Mouse (Mus musculus) ES-Bruce4 (cell line): ENCODE data around the gene Sec22a. TPM values are rescaled to one million over a fixed set of nuclear protein-coding genes. Genes with fewer than 3 reads are reported as not detected.

Source experiments
- H3K27ac ChIP-seq: 2 replicates; pipeline ENCODE4 v1.5.1; 2012; ENCODE audit warnings: low read length, inconsistent platforms; ENCODE audit not compliant: insufficient read depth
- H3K27me3 ChIP-seq: 2 replicates; pipeline ENCODE4 v1.6.1; 2012; ENCODE audit warnings: mild to moderate bottlenecking, low read length, inconsistent platforms; ENCODE audit not compliant: control insufficient read depth, poor library complexity, insufficient read depth, severe bottlenecking
- H3K36me3 ChIP-seq: 2 replicates; pipeline ENCODE4 v1.6.1; 2012; ENCODE audit warnings: inconsistent platforms, mild to moderate bottlenecking, low read length, moderate library complexity; ENCODE audit not compliant: control insufficient read depth, poor library complexity, insufficient read depth, severe bottlenecking
- H3K4me1 ChIP-seq: one replicate; pipeline ENCODE4 v1.8.1; 2011; ENCODE audit warnings: low read length; ENCODE audit not compliant: control insufficient read depth, insufficient read depth
- H3K4me3 ChIP-seq: 2 replicates; pipeline ENCODE4 v1.5.1; 2011; ENCODE audit warnings: low read depth, mild to moderate bottlenecking, low read length
- H3K9ac ChIP-seq: 2 replicates; pipeline ENCODE4 v1.6.1; 2012; ENCODE audit warnings: low read depth, mild to moderate bottlenecking, inconsistent platforms; ENCODE audit not compliant: poor library complexity, severe bottlenecking
- H3K9me3 ChIP-seq: replicated peaks from 2 replicates; pipeline ENCODE4 v1.6.1; 2012; ENCODE audit warnings: mild to moderate bottlenecking, low read length, inconsistent platforms; ENCODE audit not compliant: control insufficient read depth, poor library complexity, insufficient read depth, severe bottlenecking
- CTCF ChIP-seq: IDR thresholded peaks from one replicate; pipeline ENCODE4 v1.8.1; 2011; ENCODE audit warnings: low read depth, low read length
- EP300 ChIP-seq: IDR thresholded peaks from 2 replicates; pipeline ENCODE4 v1.6.1; 2011; ENCODE audit warnings: low read depth, low read length; ENCODE audit not compliant: insufficient read depth
- POLR2A ChIP-seq: IDR thresholded peaks from one replicate; pipeline ENCODE4 v1.8.1; 2011; ENCODE audit warnings: low read length; ENCODE audit not compliant: insufficient read depth
- polyA plus RNA-seq: library from polyadenylated mRNA; stranded (reverse); fragments of >200 nt; gene quantifications from 2 replicates; pipeline ENCODE4 v1.2.4, GENCODE M21; 2011; ENCODE audit warnings: low read depth; ENCODE audit not compliant: missing spikeins, insufficient read depth, insufficient read length

Gene Sec22a
- polyA plus RNA-seq, 1 experiment = 32.8 TPM

DNA sequence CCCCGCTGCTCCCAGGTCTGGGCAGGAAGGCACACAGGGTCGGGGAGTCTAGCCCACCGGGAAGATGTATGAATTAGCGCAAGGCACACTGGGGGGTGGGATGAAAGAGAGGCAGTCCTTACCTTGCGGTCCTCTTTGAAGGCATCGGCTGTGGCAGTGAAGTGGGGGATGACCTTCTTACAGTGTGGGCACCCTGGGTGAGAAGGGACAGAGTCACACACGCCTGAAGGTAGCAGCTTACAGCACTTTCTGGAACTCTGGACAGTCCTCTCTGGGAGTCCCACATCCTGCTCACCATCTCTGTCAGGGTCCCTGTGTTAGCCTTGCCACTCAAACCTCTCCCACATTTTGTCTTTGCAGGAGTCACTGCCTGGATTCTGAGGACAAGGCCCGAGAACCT is 40.2 kb upstream of the Sec22a start:
- no peak overlapping the region for H3K4me3 ChIP-seq
- H3K27ac ChIP-seq = no peak overlapping the region
- TF ChIP-seq EP300 (no peak), CTCF (no peak), POLR2A (no peak)
- no peaks in the 10 kb centered on the region for H3K27me3 ChIP-seq
- no peaks in the 10 kb centered on the region for H3K9me3 ChIP-seq
- no peak overlapping the region for H3K9ac ChIP-seq
- no peaks in the 10 kb centered on the region for H3K36me3 ChIP-seq
- no peaks in the 10 kb centered on the region for H3K4me1 ChIP-seq

DNA sequence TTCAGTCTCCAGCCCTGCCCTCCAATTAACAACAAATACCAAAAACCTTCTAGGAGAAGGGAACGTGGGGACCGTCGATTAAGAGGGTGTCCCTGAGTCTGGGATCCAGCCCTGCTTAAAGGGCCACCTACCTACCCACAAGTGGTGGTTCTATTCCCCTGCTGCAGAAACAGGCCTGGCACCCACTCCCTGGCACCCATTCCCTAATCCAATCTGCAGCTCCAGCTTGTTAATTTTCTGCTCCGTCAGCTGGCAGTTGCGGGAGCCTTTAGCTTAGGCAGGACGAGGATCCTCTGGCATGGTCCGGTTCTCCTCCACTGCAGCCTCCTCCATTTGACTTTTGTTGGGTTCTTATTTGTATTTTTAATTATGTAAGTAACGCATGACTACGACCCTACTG is 39.6 kb upstream of the Sec22a start:
- Histone ChIP-seq H3K27me3 (no peaks in the 10 kb centered on the region), H3K4me1 (no peaks in the 10 kb centered on the region), H3K36me3 (no peaks in the 10 kb centered on the region), H3K4me3 (no peak overlapping the region), H3K27ac (no peak overlapping the region), H3K9ac (no peak overlapping the region), H3K9me3 (no peaks in the 10 kb centered on the region)
- TF ChIP-seq EP300 (no peak), CTCF (no peak), POLR2A (no peak)

DNA sequence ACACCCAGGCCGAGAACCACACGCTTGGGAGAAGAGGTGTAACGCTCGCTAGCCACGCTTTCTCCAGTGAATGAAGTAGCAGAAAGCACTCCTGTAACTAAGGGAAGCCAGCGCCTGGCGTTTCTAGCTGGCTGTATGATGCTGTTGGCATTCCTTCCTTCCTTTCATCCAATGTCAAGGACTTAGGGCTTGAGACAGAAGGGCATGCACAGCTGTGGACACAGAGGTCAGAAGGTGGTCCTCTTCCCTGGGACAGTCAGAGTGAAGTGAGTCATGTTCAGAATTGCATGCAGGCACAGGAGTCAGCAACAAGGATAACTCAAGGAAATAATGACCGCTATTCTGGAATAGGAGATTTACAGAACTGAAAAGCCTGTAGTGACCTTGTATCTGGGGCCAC is 29.1 kb upstream of the Sec22a start:
- no peak overlapping the region for H3K27ac ChIP-seq
- no peak overlapping the region for H3K4me3 ChIP-seq
- H3K27me3 ChIP-seq = no peaks in the 10 kb centered on the region
- TF ChIP-seq POLR2A = no peak
- no peak for TF ChIP-seq EP300
- TF ChIP-seq CTCF = no peak
- H3K9me3 ChIP-seq = no peaks in the 10 kb centered on the region
- no peaks in the 10 kb centered on the region for H3K4me1 ChIP-seq
- H3K36me3 ChIP-seq = no peaks in the 10 kb centered on the region
- no peak overlapping the region for H3K9ac ChIP-seq

DNA sequence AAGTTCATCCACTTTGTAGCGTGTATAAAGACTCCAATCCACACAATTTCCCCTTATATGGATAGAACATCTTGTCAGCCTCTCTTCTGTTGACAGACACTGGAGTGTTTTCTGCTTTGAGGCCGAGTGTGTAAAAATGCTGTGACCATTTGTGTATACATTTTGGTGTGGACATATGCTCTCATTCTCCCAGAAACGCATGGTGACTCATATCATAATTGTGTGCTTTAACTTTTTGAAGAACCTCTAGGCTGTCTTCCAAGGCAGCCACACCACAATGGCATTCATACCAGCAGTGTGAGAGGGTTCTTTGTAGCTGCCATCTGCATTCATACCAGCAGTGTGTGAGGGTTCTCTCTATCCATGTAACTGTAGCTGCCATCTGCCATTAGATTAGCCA is 21.9 kb upstream of the Sec22a start:
- Histone ChIP-seq H3K9me3 (0 out of 2 replicates have a peak, but pooled peaks cover 5% of the 10 kb centered on the region), H3K27ac (no peak overlapping the region), H3K4me1 (no peaks in the 10 kb centered on the region), H3K4me3 (no peak overlapping the region), H3K9ac (no peak overlapping the region), H3K36me3 (no peaks in the 10 kb centered on the region), H3K27me3 (no peaks in the 10 kb centered on the region)
- TF ChIP-seq CTCF (no peak), POLR2A (no peak), EP300 (no peak)

DNA sequence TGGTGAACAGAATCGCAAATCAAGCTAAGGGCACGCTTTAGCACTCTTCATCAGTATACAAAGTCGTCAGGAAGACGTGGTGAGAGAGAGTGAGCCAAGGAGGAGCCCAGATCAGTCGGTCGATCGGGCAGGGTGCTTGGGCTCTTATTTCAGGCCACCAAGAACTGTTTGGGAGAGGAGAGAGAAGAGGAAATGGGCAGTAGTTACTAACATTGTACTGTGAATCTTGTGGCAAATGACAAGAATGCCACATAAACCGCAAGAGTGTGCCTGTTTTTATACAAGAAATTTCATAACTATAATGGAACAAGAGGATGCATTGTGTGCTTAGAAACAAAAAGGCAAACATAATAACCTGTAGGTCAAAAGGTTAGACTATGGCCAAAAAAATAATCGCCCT is 16.3 kb upstream of the Sec22a start:
- no peak overlapping the region for H3K9ac ChIP-seq
- H3K4me1 ChIP-seq = no peaks in the 10 kb centered on the region
- no peak overlapping the region for H3K4me3 ChIP-seq
- no peaks in the 10 kb centered on the region for H3K27me3 ChIP-seq
- TF ChIP-seq POLR2A (no peak), CTCF (no peak)
- H3K36me3 ChIP-seq = no peaks in the 10 kb centered on the region
- no peaks in the 10 kb centered on the region for H3K9me3 ChIP-seq
- no peak overlapping the region for H3K27ac ChIP-seq

DNA sequence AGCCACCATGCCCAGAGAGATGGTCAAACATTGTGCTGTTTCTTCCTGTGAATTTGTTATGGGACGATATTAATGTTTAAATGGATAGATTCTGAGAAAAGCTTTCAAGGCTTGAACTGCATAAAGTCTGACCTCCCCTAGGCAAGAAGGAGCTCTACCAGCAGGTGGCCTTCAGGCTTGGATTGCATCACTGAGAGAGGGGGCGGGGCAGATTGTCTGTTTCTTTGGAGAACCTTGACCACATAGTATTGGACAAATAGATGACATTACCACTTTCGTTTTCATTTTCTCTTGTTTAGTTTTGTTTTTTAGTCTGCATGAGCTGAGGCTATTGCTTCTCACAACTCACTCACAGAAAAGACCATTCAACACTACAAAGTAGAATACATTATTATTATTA is 15.6 kb upstream of the Sec22a start:
- TF ChIP-seq EP300 = no peak
- TF ChIP-seq CTCF = no peak
- no peak for TF ChIP-seq POLR2A
- no peaks in the 10 kb centered on the region for H3K4me1 ChIP-seq
- H3K27ac ChIP-seq = no peak overlapping the region

DNA sequence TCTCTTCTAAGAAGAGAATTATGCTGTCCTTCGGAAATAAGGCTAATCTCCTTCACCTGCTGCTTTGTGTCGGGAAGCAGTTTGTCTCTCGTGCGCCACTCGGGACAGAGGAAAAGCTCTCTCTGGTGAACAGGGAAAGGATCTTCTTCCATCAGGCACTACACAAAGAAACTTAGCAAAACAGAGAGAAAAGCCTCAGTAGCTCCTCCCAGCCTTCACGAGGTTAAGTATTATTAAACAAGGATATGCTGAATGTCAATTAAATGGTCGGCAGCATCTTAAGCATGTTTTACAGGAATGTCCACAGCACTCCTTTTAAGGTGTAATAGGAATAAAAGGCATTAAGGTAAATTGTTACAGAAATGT is 328 bp upstream of the Sec22a start:
- Histone ChIP-seq H3K4me3 (peak overlapping the region; percentile 97), H3K27me3 (0 out of 2 replicates have a peak, but pooled peaks cover 1% of the 10 kb centered on the region), H3K27ac (no peak overlapping the region), H3K9ac (peak overlapping the region; percentile 70), H3K4me1 (no peaks in the 10 kb centered on the region), H3K9me3 (no peaks in the 10 kb centered on the region), H3K36me3 (no peaks in the 10 kb centered on the region)
- TF ChIP-seq EP300 (no peak), CTCF (no peak), POLR2A (no peak)

More for the DNA sequence above, 15.6 kb upstream of the Sec22a start:
- Histone ChIP-seq H3K36me3 (no peaks in the 10 kb centered on the region), H3K4me3 (no peak overlapping the region), H3K27me3 (no peaks in the 10 kb centered on the region), H3K9me3 (no peaks in the 10 kb centered on the region), H3K9ac (no peak overlapping the region)
